Mouse (Mus musculus): ENCODE data around the gene Smim5. TPM values are rescaled to one million over a fixed set of nuclear protein-coding genes. Genes with fewer than 3 reads are reported as not detected.
A peak's percentile ranks its signal among the peaks of the same experiment; 100 is the strongest.
"Not testable (repeated sequence)": the region's sequence is repeated elsewhere in the genome, so short reads cannot be mapped to it uniquely, and the experiment has no call there.

The Smim5 gene
- total RNA-seq (2012; rRNA removed): 0.42 and 0.46 TPM in 2 replicates
- total RNA-seq (2014; rRNA removed): 0.98 and 1.6 TPM in 2 replicates
- polyA plus RNA-seq (2012; ENCODE audit: insufficient read length, low read depth): 1.4 and 2.3 TPM in 2 replicates

DNA sequence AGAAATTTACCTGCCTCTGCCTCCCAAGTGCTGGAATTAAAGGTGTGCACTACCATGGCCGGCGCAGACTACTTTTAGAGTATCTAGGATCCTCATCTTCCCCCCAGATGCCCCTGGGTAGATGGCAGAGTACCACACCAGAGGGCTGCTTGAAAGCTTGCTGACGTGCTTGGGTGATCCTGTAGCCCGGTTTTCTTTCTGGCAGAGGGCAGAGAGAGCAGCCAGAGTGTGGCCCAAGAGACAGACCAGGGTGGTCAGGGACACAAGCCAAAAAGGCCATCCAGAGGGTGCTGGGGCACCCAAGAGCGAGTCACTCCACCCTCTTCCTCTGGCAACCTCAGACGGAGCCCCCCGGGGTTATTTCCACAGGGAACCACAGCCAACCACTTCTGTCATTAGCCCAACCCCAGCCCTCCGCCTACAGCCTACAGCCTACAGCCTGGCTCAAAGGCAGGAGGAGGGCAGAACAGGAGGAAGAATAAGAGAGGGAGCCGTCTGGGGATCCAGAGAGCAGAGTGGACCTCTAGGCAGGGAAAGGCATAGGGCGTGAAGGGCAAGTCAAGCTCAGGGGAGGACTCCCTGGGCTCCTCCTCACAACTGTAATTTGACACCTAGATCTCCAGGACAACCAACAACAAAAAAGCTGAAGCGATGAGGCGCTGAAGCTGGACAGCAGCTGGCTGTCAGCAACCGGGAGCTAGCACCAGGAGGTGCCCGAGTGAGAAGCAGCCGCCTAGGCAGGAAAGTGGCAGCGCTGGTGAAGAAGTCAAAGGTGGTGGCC lies at the start of gene Smim5:
Gene Smim5 (plus strand): TSS at position 481 of the 781 bp plus-strand sequence.
- peak; percentile 72 for DNase-seq (ENCODE audit: extremely low read depth)
- in situ Hi-C loops (cut with MboI; ENCODE audit: low pct_ligation_motif_present, low pct_unique_long_range_greater_than_20kb, low sequenced_read_pairs): no loop called here
- Histone ChIP-seq H3K4me3 (replicated peaks in 1 of 3; ENCODE audit: low read depth in 2 of 3, low read length in 2 of 3, poor library complexity in 1 of 3) (no peak within 1 kb of the TSS), H3K9me3 (replicated peaks; ENCODE audit: low read length) (no peaks in the 10 kb centered on the region), H3K4me1 (ENCODE audit: control insufficient read depth in 1 of 2, insufficient read depth in 2 of 2) (peaks cover 22 to 73% of the 10 kb centered on the region in 2 experiments), H3K27me3 (replicated peaks) (no peaks in the 10 kb centered on the region), H3K4me2 (ENCODE audit: insufficient read depth, low read depth, poor library complexity, severe bottlenecking) (no peak within 1 kb of the TSS), H3K79me2 (replicated peaks; ENCODE audit: control insufficient read depth, extremely low read depth, insufficient read depth, poor library complexity, severe bottlenecking) (no peaks in the 10 kb centered on the region), H3K27ac (ENCODE audit: insufficient read depth, low read depth) (no peak within 1 kb of the TSS), H3K9ac (ENCODE audit: insufficient read depth, low read depth) (no peak within 1 kb of the TSS), H3K36me3 (replicated peaks in 1 of 2; ENCODE audit: control insufficient read depth in 1 of 2, insufficient read depth in 1 of 2, low read length in 1 of 2) (peaks cover 30 to 81% of the 10 kb centered on the region in 2 experiments)
- no peak for TF ChIP-seq POLR2A (IDR thresholded peaks at IDR 0.05; ENCODE audit: low read depth, low read length)
- peak; percentile 81 for TF ChIP-seq SIN3A (IDR thresholded peaks at IDR 0.05; ENCODE audit: low read length)
- dilution Hi-C loops (cut with MboI; ENCODE audit: extremely low pct_ligation_motif_present, extremely low pct_unique_long_range_greater_than_20kb, low sequenced_read_pairs): no loop called here

DNA sequence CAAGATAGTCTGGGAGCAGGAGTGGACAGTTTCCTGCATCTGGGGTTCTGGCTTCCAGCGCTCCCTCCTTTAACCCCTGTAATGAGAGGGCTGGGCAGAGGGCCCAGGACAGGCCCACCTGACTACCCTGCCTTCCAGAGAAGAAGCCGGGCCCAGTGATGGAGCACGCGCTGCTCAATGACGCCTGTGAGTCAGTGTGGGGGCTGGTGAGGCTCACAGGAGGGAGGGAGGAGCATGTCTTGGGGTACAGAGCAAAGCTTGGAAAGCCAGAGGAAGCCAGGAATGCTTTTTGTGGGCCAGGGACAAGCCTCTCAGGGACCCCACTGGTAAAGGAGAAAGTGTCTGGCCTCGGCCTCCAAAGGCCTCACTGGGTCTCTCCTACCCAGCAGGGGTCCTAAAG lies 45.1 kb upstream of the Smim5 start:
- no peak overlapping the region for H3K9ac ChIP-seq (ENCODE audit: insufficient read depth, low read depth)
- H3K36me3 ChIP-seq (replicated peaks in 1 of 2; ENCODE audit: control insufficient read depth in 1 of 2, insufficient read depth in 1 of 2, low read length in 1 of 2): peaks cover 37 to 60% of the 10 kb centered on the region in 2 experiments
- H3K79me2 ChIP-seq (replicated peaks; ENCODE audit: control insufficient read depth, extremely low read depth, insufficient read depth, poor library complexity, severe bottlenecking): no peaks in the 10 kb centered on the region
- dilution Hi-C loops (cut with MboI; ENCODE audit: extremely low pct_ligation_motif_present, extremely low pct_unique_long_range_greater_than_20kb, low sequenced_read_pairs) (no loop called here), in situ Hi-C loops (cut with MboI; ENCODE audit: low pct_ligation_motif_present, low pct_unique_long_range_greater_than_20kb, low sequenced_read_pairs) (no loop called here)
- DNase-seq (ENCODE audit: extremely low read depth): no peak
- no peak overlapping the region for H3K4me2 ChIP-seq (ENCODE audit: insufficient read depth, low read depth, poor library complexity, severe bottlenecking)
- H3K27me3 ChIP-seq (replicated peaks): peaks cover 7% of the 10 kb centered on the region
- no peak overlapping the region for H3K4me3 ChIP-seq (replicated peaks in 1 of 3; ENCODE audit: low read depth in 2 of 3, low read length in 2 of 3, poor library complexity in 1 of 3)
- H3K27ac ChIP-seq (ENCODE audit: insufficient read depth, low read depth): no peak overlapping the region
- no peaks in the 10 kb centered on the region for H3K9me3 ChIP-seq (replicated peaks; ENCODE audit: low read length)
- TF ChIP-seq JUND (conservative IDR thresholded peaks at IDR 0.05; ENCODE audit: low read depth, low read length) (no peak), NELFE (IDR thresholded peaks at IDR 0.05; ENCODE audit: low read depth, low read length) (no peak), ZKSCAN1 (IDR thresholded peaks at IDR 0.05; ENCODE audit: borderline replicate concordance, low read depth, low read length) (no peak), ETS1 (conservative IDR thresholded peaks at IDR 0.05; ENCODE audit: low read depth, low read length) (no peak), ZC3H11A (IDR thresholded peaks at IDR 0.05; ENCODE audit: low read depth, low read length) (no peak), ZNF384 (IDR thresholded peaks at IDR 0.05; ENCODE audit: low read depth, low read length) (no peak), KAT2A (IDR thresholded peaks at IDR 0.05; ENCODE audit: insufficient replicate concordance, low read length) (no peak), UBTF (IDR thresholded peaks at IDR 0.05; ENCODE audit: low read depth, low read length) (no peak)
- peaks cover 3 to 4% of the 10 kb centered on the region in 2 experiments; a peak in 2 of 4 replicates for H3K4me1 ChIP-seq (ENCODE audit: control insufficient read depth in 1 of 2, insufficient read depth in 2 of 2)

DNA sequence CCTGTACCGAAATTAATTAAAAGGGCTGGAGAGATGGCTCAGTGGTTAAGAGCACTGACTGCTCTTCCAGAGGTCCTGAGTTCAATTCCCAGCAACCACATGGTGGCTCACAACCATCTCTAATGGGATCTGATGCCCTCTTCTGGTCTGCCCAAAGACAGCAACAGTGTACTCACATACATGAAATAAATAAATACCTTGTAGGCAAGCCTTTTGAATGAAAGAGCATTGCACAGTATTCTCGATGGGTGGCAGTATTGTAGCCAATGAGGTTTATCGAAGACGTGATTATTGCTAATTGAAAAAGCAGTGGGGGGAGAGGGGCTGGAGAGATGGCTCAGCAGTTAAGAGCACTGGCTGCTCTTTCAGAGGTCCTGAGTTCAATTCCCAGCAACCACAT lies 42.6 kb upstream of the Smim5 start:
- H3K4me1 ChIP-seq (ENCODE audit: control insufficient read depth in 1 of 2, insufficient read depth in 2 of 2); in situ Hi-C loops (cut with MboI; ENCODE audit: low pct_ligation_motif_present, low pct_unique_long_range_greater_than_20kb, low sequenced_read_pairs); H3K79me2 ChIP-seq (replicated peaks; ENCODE audit: control insufficient read depth, extremely low read depth, insufficient read depth, poor library complexity, severe bottlenecking); H3K4me2 ChIP-seq (ENCODE audit: insufficient read depth, low read depth, poor library complexity, severe bottlenecking); DNase-seq (ENCODE audit: extremely low read depth); H3K27ac ChIP-seq (ENCODE audit: insufficient read depth, low read depth); H3K9ac ChIP-seq (ENCODE audit: insufficient read depth, low read depth); H3K9me3 ChIP-seq (replicated peaks; ENCODE audit: low read length); H3K4me3 ChIP-seq (replicated peaks in 1 of 3; ENCODE audit: low read depth in 2 of 3, low read length in 2 of 3, poor library complexity in 1 of 3); dilution Hi-C loops (cut with MboI; ENCODE audit: extremely low pct_ligation_motif_present, extremely low pct_unique_long_range_greater_than_20kb, low sequenced_read_pairs): not testable (repeated sequence)
- Histone ChIP-seq H3K36me3 (replicated peaks in 1 of 2; ENCODE audit: control insufficient read depth in 1 of 2, insufficient read depth in 1 of 2, low read length in 1 of 2) (peaks cover 20 to 36% of the 10 kb centered on the region in 2 experiments), H3K27me3 (replicated peaks) (peaks cover 31% of the 10 kb centered on the region)

All from CH12.LX (cell line).